Mouse (Mus musculus): ENCODE results near the gene Gpr68. TPM values are rescaled to one million over a fixed set of nuclear protein-coding genes. Genes with fewer than 3 reads are reported as not detected.
A peak's percentile ranks its signal among the peaks of the same experiment; 100 is the strongest.

Gpr68 gene
- 4.3 and 5.4 TPM in 2 replicates for polyA plus RNA-seq (2014; fragmentation: Nextera tagmentation; extraction: Ambion mirVana)

GRCm38 (mm10) chr12:100907598-100908297 lies at the start of gene Gpr68:
Gene Gpr68 (minus strand): TSS chr12:100908198.
- Histone ChIP-seq H3K27ac (ENCODE audit: low read depth, low read length) (no peak within 1 kb of the TSS), H3K4me1 (ENCODE audit: control insufficient read depth, insufficient read depth, low read length) (no peaks in the 10 kb centered on the region), H3K9ac (replicated peaks; ENCODE audit: low read depth, low read length) (peak within 1 kb of the TSS; percentile 63), H3K9me3 (ENCODE audit: control insufficient read depth, low read length) (no peaks in the 10 kb centered on the region), H3K4me3 (ENCODE audit: low read depth, low read length) (peak within 1 kb of the TSS; percentile 37), H3K4me2 (ENCODE audit: low read depth, low read length) (peak within 1 kb of the TSS; percentile 86), H3K27me3 (ENCODE audit: control insufficient read depth, insufficient read depth, low read length) (no peaks in the 10 kb centered on the region; the same call in 1 of the 2 replicates), H3K36me3 (ENCODE audit: control insufficient read depth, insufficient read depth, low read length) (no peaks in the 10 kb centered on the region)
- 5% methylated on average over 39 of the region's 39 CpGs for WGBS
- peak; percentile 77 for ATAC-seq (ENCODE audit: low read depth)

DNA sequence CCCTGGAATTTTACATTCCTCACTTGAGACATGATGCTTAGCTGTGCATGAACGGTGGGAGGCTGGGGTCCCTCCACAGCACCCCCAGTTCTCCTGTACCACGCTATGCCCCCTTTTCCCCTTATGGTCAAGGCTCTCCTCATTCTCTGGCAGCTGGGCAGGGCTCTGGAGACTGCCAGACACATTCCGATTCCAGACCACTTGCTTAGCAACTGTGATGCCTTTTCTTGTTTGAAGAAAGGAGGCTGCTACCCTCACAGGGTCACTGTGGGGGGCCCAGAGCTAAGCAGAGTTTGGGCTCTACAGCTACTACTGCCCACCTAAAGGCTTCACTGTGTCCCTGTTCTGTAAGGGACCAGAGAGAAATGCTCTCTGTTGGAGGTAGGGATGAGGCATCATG lies 49.3 kb upstream of the Gpr68 start:
- H3K9ac ChIP-seq (replicated peaks; ENCODE audit: low read depth, low read length), result no peak overlapping the region
- H3K4me2 ChIP-seq (ENCODE audit: low read depth, low read length), result no peak overlapping the region
- H3K36me3 ChIP-seq (ENCODE audit: control insufficient read depth, insufficient read depth, low read length), result no peaks in the 10 kb centered on the region
- H3K4me3 ChIP-seq (ENCODE audit: low read depth, low read length), result no peak overlapping the region
- ATAC-seq (ENCODE audit: low read depth), result peak; percentile 18; the same call in 1 of the 2 replicates
- no peaks in the 10 kb centered on the region for H3K9me3 ChIP-seq (ENCODE audit: control insufficient read depth, low read length)
- H3K27ac ChIP-seq (ENCODE audit: low read depth, low read length), result 0 out of 2 replicates have a peak overlapping the region, but pooled peaks have one; percentile 22
- WGBS, result 32% methylated on average over 3 of the region's 3 CpGs
- no peaks in the 10 kb centered on the region for H3K27me3 ChIP-seq (ENCODE audit: control insufficient read depth, insufficient read depth, low read length)
- peaks cover 22% of the 10 kb centered on the region; the same call in 1 of the 2 replicates for H3K4me1 ChIP-seq (ENCODE audit: control insufficient read depth, insufficient read depth, low read length)

GRCm38 (mm10) chr12:100956825-100957224 lies 48.8 kb upstream of the Gpr68 start:
- WGBS, result 44% methylated on average over 4 of the region's 4 CpGs
- Histone ChIP-seq H3K9me3 (ENCODE audit: control insufficient read depth, low read length) (no peaks in the 10 kb centered on the region), H3K4me1 (ENCODE audit: control insufficient read depth, insufficient read depth, low read length) (peaks cover 23% of the 10 kb centered on the region; the same call in 1 of the 2 replicates), H3K9ac (replicated peaks; ENCODE audit: low read depth, low read length) (no peak overlapping the region), H3K27me3 (ENCODE audit: control insufficient read depth, insufficient read depth, low read length) (no peaks in the 10 kb centered on the region), H3K4me2 (ENCODE audit: low read depth, low read length) (no peak overlapping the region), H3K36me3 (ENCODE audit: control insufficient read depth, insufficient read depth, low read length) (no peaks in the 10 kb centered on the region), H3K4me3 (ENCODE audit: low read depth, low read length) (no peak overlapping the region), H3K27ac (ENCODE audit: low read depth, low read length) (0 out of 2 replicates have a peak overlapping the region, but pooled peaks have one; percentile 22)
- no peak for ATAC-seq (ENCODE audit: low read depth)

- no peak overlapping the region for H3K4me2 ChIP-seq (ENCODE audit: low read depth, low read length)
- H3K36me3 ChIP-seq (ENCODE audit: control insufficient read depth, insufficient read depth, low read length), result no peaks in the 10 kb centered on the region
- H3K27ac ChIP-seq (ENCODE audit: low read depth, low read length), result no peak overlapping the region
- no peak for ATAC-seq (ENCODE audit: low read depth)
- peaks cover 23% of the 10 kb centered on the region; the same call in 1 of the 2 replicates for H3K4me1 ChIP-seq (ENCODE audit: control insufficient read depth, insufficient read depth, low read length)
- no peak overlapping the region for H3K9ac ChIP-seq (replicated peaks; ENCODE audit: low read depth, low read length)
- H3K4me3 ChIP-seq (ENCODE audit: low read depth, low read length), result no peak overlapping the region
- WGBS, result 89% methylated on average over 2 of the region's 2 CpGs
- H3K27me3 ChIP-seq (ENCODE audit: control insufficient read depth, insufficient read depth, low read length), result no peaks in the 10 kb centered on the region
- H3K9me3 ChIP-seq (ENCODE audit: control insufficient read depth, low read length), result no peaks in the 10 kb centered on the region
These were observed 48.0 kb upstream of the Gpr68 start for GRCm38 (mm10) chr12:100956028-100956427.

GRCm38 (mm10) chr12:100953926-100954325 lies 45.9 kb upstream of the Gpr68 start:
- WGBS, result 89% methylated on average over 8 of the region's 8 CpGs
- Histone ChIP-seq H3K9ac (replicated peaks; ENCODE audit: low read depth, low read length) (no peak overlapping the region), H3K27me3 (ENCODE audit: control insufficient read depth, insufficient read depth, low read length) (no peaks in the 10 kb centered on the region), H3K4me3 (ENCODE audit: low read depth, low read length) (no peak overlapping the region), H3K9me3 (ENCODE audit: control insufficient read depth, low read length) (no peaks in the 10 kb centered on the region), H3K4me1 (ENCODE audit: control insufficient read depth, insufficient read depth, low read length) (peaks cover 23% of the 10 kb centered on the region; the same call in 1 of the 2 replicates), H3K4me2 (ENCODE audit: low read depth, low read length) (no peak overlapping the region), H3K27ac (ENCODE audit: low read depth, low read length) (no peak overlapping the region), H3K36me3 (ENCODE audit: control insufficient read depth, insufficient read depth, low read length) (no peaks in the 10 kb centered on the region)
- no peak for ATAC-seq (ENCODE audit: low read depth)

DNA sequence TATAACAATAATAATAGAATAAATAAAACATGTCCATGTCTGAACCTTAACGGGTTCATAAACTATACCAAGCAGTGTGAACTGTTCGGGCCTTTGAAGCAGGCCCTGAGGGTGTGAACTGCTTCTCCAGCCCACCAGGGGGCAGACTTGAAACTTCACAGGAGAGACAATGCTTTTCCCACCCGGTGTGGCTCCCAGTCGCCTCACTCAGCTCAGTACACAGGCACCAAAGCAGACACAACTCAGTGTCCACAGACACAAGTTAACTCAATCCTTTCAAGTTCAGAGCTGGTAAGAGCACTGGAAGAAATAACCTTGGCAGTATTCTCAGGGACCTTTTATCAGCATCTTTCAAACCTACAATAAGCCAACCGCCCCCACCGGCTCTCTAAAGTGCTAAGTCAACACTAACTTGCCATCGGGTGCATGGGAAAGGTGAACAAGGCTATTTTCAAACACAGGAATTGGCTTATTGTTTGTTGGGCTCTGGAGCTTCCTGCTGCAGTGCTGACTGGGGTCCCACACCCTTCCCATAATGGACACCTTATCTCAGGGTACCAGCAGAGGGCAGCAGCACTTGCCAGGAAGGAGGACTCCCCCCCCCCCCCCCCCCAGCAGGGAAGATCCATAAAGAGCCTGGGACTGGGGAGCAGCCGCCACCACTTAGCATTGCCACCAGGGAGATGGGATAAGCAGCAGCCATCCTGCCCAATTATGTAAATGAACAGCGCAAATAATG lies 44.4 kb upstream of the Gpr68 start:
- Histone ChIP-seq H3K4me3 (ENCODE audit: low read depth, low read length) (no peak overlapping the region), H3K9ac (replicated peaks; ENCODE audit: low read depth, low read length) (no peak overlapping the region), H3K9me3 (ENCODE audit: control insufficient read depth, low read length) (no peaks in the 10 kb centered on the region), H3K27ac (ENCODE audit: low read depth, low read length) (peak overlapping the region; percentile 57; the same call in 1 of the 2 replicates), H3K36me3 (ENCODE audit: control insufficient read depth, insufficient read depth, low read length) (peaks cover 12% of the 10 kb centered on the region), H3K27me3 (ENCODE audit: control insufficient read depth, insufficient read depth, low read length) (no peaks in the 10 kb centered on the region), H3K4me1 (ENCODE audit: control insufficient read depth, insufficient read depth, low read length) (peaks cover 14% of the 10 kb centered on the region; the same call in 1 of the 2 replicates), H3K4me2 (ENCODE audit: low read depth, low read length) (no peak overlapping the region; the same call in 1 of the 2 replicates)
- ATAC-seq (ENCODE audit: low read depth), result peak; percentile 81
- 29% methylated on average over 9 of the region's 9 CpGs for WGBS

- Histone ChIP-seq H3K36me3 (ENCODE audit: control insufficient read depth, insufficient read depth, low read length) (peaks cover 26% of the 10 kb centered on the region), H3K9me3 (ENCODE audit: control insufficient read depth, low read length) (no peaks in the 10 kb centered on the region), H3K27ac (ENCODE audit: low read depth, low read length) (no peak overlapping the region)
These were observed 41.1 kb upstream of the Gpr68 start for GRCm38 (mm10) chr12:100949146-100949545.

GRCm38 (mm10) chr12:100948021-100948420 lies 40.0 kb upstream of the Gpr68 start:
- no peak for ATAC-seq (ENCODE audit: low read depth)
- peaks cover 32% of the 10 kb centered on the region for H3K36me3 ChIP-seq (ENCODE audit: control insufficient read depth, insufficient read depth, low read length)

More at GRCm38 (mm10) chr12:100949146-100949545, 41.1 kb upstream of the Gpr68 start:
- H3K4me2 ChIP-seq (ENCODE audit: low read depth, low read length), result no peak overlapping the region
- H3K4me1 ChIP-seq (ENCODE audit: control insufficient read depth, insufficient read depth, low read length), result peaks cover 11% of the 10 kb centered on the region; the same call in 1 of the 2 replicates
- no peak overlapping the region for H3K4me3 ChIP-seq (ENCODE audit: low read depth, low read length)
- H3K9ac ChIP-seq (replicated peaks; ENCODE audit: low read depth, low read length), result no peak overlapping the region
- no peak for ATAC-seq (ENCODE audit: low read depth)
- H3K27me3 ChIP-seq (ENCODE audit: control insufficient read depth, insufficient read depth, low read length), result no peaks in the 10 kb centered on the region
- 85% methylated on average over 5 of the region's 5 CpGs for WGBS

GRCm38 (mm10) chr12:100945948-100946347 lies 38.0 kb upstream of the Gpr68 start:
- Histone ChIP-seq H3K9ac (replicated peaks; ENCODE audit: low read depth, low read length) (no peak overlapping the region), H3K4me2 (ENCODE audit: low read depth, low read length) (no peak overlapping the region), H3K4me3 (ENCODE audit: low read depth, low read length) (no peak overlapping the region), H3K27me3 (ENCODE audit: control insufficient read depth, insufficient read depth, low read length) (no peaks in the 10 kb centered on the region), H3K36me3 (ENCODE audit: control insufficient read depth, insufficient read depth, low read length) (peaks cover 37% of the 10 kb centered on the region), H3K27ac (ENCODE audit: low read depth, low read length) (no peak overlapping the region), H3K9me3 (ENCODE audit: control insufficient read depth, low read length) (no peaks in the 10 kb centered on the region), H3K4me1 (ENCODE audit: control insufficient read depth, insufficient read depth, low read length) (no peaks in the 10 kb centered on the region)
- WGBS, result 93% methylated on average over 12 of the region's 12 CpGs
- ATAC-seq (ENCODE audit: low read depth), result no peak

More at GRCm38 (mm10) chr12:100948021-100948420, 40.0 kb upstream of the Gpr68 start:
- Histone ChIP-seq H3K4me1 (ENCODE audit: control insufficient read depth, insufficient read depth, low read length) (peaks cover 9% of the 10 kb centered on the region; the same call in 1 of the 2 replicates), H3K27ac (ENCODE audit: low read depth, low read length) (no peak overlapping the region), H3K27me3 (ENCODE audit: control insufficient read depth, insufficient read depth, low read length) (no peaks in the 10 kb centered on the region), H3K4me2 (ENCODE audit: low read depth, low read length) (no peak overlapping the region), H3K9me3 (ENCODE audit: control insufficient read depth, low read length) (no peaks in the 10 kb centered on the region), H3K4me3 (ENCODE audit: low read depth, low read length) (no peak overlapping the region), H3K9ac (replicated peaks; ENCODE audit: low read depth, low read length) (no peak overlapping the region)
- WGBS, result 92% methylated on average over 6 of the region's 6 CpGs
